Mouse (Mus musculus): Measurements from ENCODE around the gene Vhl. TPM values are rescaled to one million over a fixed set of nuclear protein-coding genes. Genes with fewer than 3 reads are reported as not detected.
A peak's percentile ranks its signal among the peaks of the same experiment; 100 is the strongest.

Vhl gene
- 48.7 and 53.0 TPM in 2 replicates for polyA plus RNA-seq (2014; fragmentation: Nextera tagmentation; extraction: Ambion mirVana)

GRCm38 (mm10) chr6:113623941-113624751, at the start of gene Vhl:
TSS of gene Vhl (plus strand) at chr6:113623959.
- no peaks in the 10 kb centered on the region for H3K9me3 ChIP-seq (ENCODE audit: control insufficient read depth, low read length)
- DNase-seq (ENCODE audit: low spot score) (peak; percentile 91), ATAC-seq (ENCODE audit: low read depth) (peak; percentile 86)
- peak within 1 kb of the TSS; percentile 88 for H3K9ac ChIP-seq (ENCODE audit: low read depth, low read length)
- no peaks in the 10 kb centered on the region for H3K27me3 ChIP-seq (replicated peaks; ENCODE audit: control insufficient read depth, insufficient read depth, low read length)
- WGBS = under 1% methylated on average over 30 of the region's 76 CpGs
- H3K27ac ChIP-seq (replicated peaks; ENCODE audit: low read depth, low read length) = peak within 1 kb of the TSS; percentile 90
- 0 out of 2 replicates have a peak, but pooled peaks cover 8% of the 10 kb centered on the region for H3K4me1 ChIP-seq (ENCODE audit: control insufficient read depth, insufficient read depth, low read length)
- peak within 1 kb of the TSS; percentile 78 for H3K4me3 ChIP-seq (ENCODE audit: low read depth, low read length)
- H3K4me2 ChIP-seq (ENCODE audit: low read depth, low read length) = peak within 1 kb of the TSS; percentile 72
- peaks cover 14% of the 10 kb centered on the region for H3K36me3 ChIP-seq (ENCODE audit: control insufficient read depth, insufficient read depth, low read length)

DNA sequence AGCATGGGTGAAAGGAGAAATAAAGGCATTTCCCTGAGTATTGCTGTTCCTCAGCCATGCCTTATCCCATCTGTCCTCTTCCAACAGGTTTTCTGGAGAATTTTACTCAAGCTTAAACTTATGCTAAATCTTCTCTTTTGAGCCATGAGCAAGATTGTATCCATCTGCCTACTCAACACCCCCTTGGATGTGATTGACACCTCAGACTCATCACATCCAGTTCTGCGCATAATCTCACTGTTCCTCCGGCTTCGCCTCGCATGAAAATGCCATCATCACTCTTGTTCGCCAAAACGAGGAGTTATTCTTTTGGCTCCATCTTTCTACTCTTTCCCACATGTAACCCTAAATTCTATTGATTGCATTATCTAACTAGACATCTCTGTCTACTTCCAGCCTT, 47.7 kb upstream of the Vhl start:
- Histone ChIP-seq H3K9ac (ENCODE audit: low read depth, low read length) (no peak overlapping the region), H3K4me1 (ENCODE audit: control insufficient read depth, insufficient read depth, low read length) (no peaks in the 10 kb centered on the region)

GRCm38 (mm10) chr6:113579306-113579705, 44.5 kb upstream of the Vhl start:
- H3K9ac ChIP-seq (ENCODE audit: low read depth, low read length) = no peak overlapping the region
- H3K4me3 ChIP-seq (ENCODE audit: low read depth, low read length) = no peak overlapping the region
- WGBS = 94% methylated on average over 3 of the region's 3 CpGs
- H3K36me3 ChIP-seq (ENCODE audit: control insufficient read depth, insufficient read depth, low read length) = 0 out of 2 replicates have a peak, but pooled peaks cover 12% of the 10 kb centered on the region
- H3K27me3 ChIP-seq (replicated peaks; ENCODE audit: control insufficient read depth, insufficient read depth, low read length) = no peaks in the 10 kb centered on the region
- H3K27ac ChIP-seq (replicated peaks; ENCODE audit: low read depth, low read length) = no peak overlapping the region
- no peak for DNase-seq (ENCODE audit: low spot score)
- H3K9me3 ChIP-seq (ENCODE audit: control insufficient read depth, low read length) = no peaks in the 10 kb centered on the region
- no peak for ATAC-seq (ENCODE audit: low read depth)
- H3K4me1 ChIP-seq (ENCODE audit: control insufficient read depth, insufficient read depth, low read length) = no peaks in the 10 kb centered on the region
- no peak overlapping the region for H3K4me2 ChIP-seq (ENCODE audit: low read depth, low read length)

More for the DNA sequence above, 47.7 kb upstream of the Vhl start:
- H3K36me3 ChIP-seq (ENCODE audit: control insufficient read depth, insufficient read depth, low read length) = 0 out of 2 replicates have a peak, but pooled peaks cover 3% of the 10 kb centered on the region
- H3K27me3 ChIP-seq (replicated peaks; ENCODE audit: control insufficient read depth, insufficient read depth, low read length) = no peaks in the 10 kb centered on the region
- no peak overlapping the region for H3K4me2 ChIP-seq (ENCODE audit: low read depth, low read length)
- DNase-seq (ENCODE audit: low spot score) = no peak
- ATAC-seq (ENCODE audit: low read depth) = no peak
- H3K9me3 ChIP-seq (ENCODE audit: control insufficient read depth, low read length) = no peaks in the 10 kb centered on the region
- no peak overlapping the region for H3K27ac ChIP-seq (replicated peaks; ENCODE audit: low read depth, low read length)
- H3K4me3 ChIP-seq (ENCODE audit: low read depth, low read length) = no peak overlapping the region
- WGBS = 98% methylated on average over 6 of the region's 6 CpGs

GRCm38 (mm10) chr6:113583023-113583422, 40.7 kb upstream of the Vhl start:
- 91% methylated on average over 4 of the region's 4 CpGs for WGBS
- Histone ChIP-seq H3K4me3 (ENCODE audit: low read depth, low read length) (no peak overlapping the region), H3K9me3 (ENCODE audit: control insufficient read depth, low read length) (no peaks in the 10 kb centered on the region), H3K27me3 (replicated peaks; ENCODE audit: control insufficient read depth, insufficient read depth, low read length) (no peaks in the 10 kb centered on the region), H3K9ac (ENCODE audit: low read depth, low read length) (no peak overlapping the region), H3K27ac (replicated peaks; ENCODE audit: low read depth, low read length) (no peak overlapping the region), H3K4me2 (ENCODE audit: low read depth, low read length) (no peak overlapping the region), H3K4me1 (ENCODE audit: control insufficient read depth, insufficient read depth, low read length) (no peaks in the 10 kb centered on the region), H3K36me3 (ENCODE audit: control insufficient read depth, insufficient read depth, low read length) (0 out of 2 replicates have a peak, but pooled peaks cover 17% of the 10 kb centered on the region)
- DNase-seq (ENCODE audit: low spot score) (no peak), ATAC-seq (ENCODE audit: low read depth) (no peak)

- Histone ChIP-seq H3K27ac (replicated peaks; ENCODE audit: low read depth, low read length) (no peak overlapping the region), H3K9ac (ENCODE audit: low read depth, low read length) (no peak overlapping the region), H3K27me3 (replicated peaks; ENCODE audit: control insufficient read depth, insufficient read depth, low read length) (no peaks in the 10 kb centered on the region), H3K9me3 (ENCODE audit: control insufficient read depth, low read length) (no peaks in the 10 kb centered on the region), H3K4me1 (ENCODE audit: control insufficient read depth, insufficient read depth, low read length) (no peaks in the 10 kb centered on the region), H3K4me2 (ENCODE audit: low read depth, low read length) (no peak overlapping the region), H3K36me3 (ENCODE audit: control insufficient read depth, insufficient read depth, low read length) (0 out of 2 replicates have a peak, but pooled peaks cover 17% of the 10 kb centered on the region), H3K4me3 (ENCODE audit: low read depth, low read length) (no peak overlapping the region)
- DNase-seq (ENCODE audit: low spot score) (no peak), ATAC-seq (ENCODE audit: low read depth) (no peak)
- 90% methylated on average over 5 of the region's 5 CpGs for WGBS
These were observed 38.7 kb upstream of the Vhl start for GRCm38 (mm10) chr6:113585065-113585464.

DNA sequence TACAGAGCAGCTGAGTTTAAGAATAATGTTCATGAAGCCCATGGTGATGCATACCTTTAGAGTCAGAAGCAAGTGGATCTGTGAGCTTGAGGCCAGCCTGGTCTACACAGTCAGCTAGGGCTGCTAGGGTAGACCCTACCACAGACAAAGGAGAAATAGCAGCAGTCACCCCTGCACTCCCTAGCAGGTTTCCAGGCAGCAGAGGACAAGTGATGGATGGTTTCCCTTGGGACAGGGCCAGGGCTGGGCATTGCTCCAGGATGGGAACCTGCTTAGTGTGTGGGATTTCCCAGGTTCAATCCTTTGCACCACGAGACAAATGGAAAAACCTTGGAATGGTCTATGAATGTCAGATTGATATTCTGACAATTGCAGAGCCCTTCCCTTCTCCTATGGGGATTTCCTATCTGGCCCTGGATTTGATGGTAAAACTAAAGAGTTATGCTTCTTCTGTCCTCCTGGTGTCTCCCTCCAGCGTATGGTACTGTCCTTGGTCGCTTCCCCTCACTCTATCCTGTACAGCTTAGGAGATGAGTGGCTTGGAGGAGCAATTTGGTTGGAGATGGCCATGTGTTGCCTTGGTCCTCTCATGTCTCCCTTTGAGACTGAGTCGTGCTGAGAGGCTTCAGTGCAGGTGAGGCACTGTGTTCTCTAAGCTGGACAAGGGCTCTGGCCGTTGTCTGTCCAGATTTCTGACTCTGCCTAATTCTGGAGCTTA, 37.1 kb upstream of the Vhl start:
- Histone ChIP-seq H3K27ac (replicated peaks; ENCODE audit: low read depth, low read length) (no peak overlapping the region), H3K9ac (ENCODE audit: low read depth, low read length) (no peak overlapping the region), H3K27me3 (replicated peaks; ENCODE audit: control insufficient read depth, insufficient read depth, low read length) (no peaks in the 10 kb centered on the region), H3K9me3 (ENCODE audit: control insufficient read depth, low read length) (no peaks in the 10 kb centered on the region), H3K4me3 (ENCODE audit: low read depth, low read length) (no peak overlapping the region), H3K4me2 (ENCODE audit: low read depth, low read length) (no peak overlapping the region), H3K4me1 (ENCODE audit: control insufficient read depth, insufficient read depth, low read length) (no peaks in the 10 kb centered on the region), H3K36me3 (ENCODE audit: control insufficient read depth, insufficient read depth, low read length) (0 out of 2 replicates have a peak, but pooled peaks cover 13% of the 10 kb centered on the region)
- no peak for ATAC-seq (ENCODE audit: low read depth)
- 73% methylated on average over 5 of the region's 5 CpGs for WGBS
- no peak for DNase-seq (ENCODE audit: low spot score)

GRCm38 (mm10) chr6:113592637-113593036, 31.1 kb upstream of the Vhl start:
- peak; percentile 13 for DNase-seq (ENCODE audit: low spot score)
- no peaks in the 10 kb centered on the region for H3K9me3 ChIP-seq (ENCODE audit: control insufficient read depth, low read length)
- no peak overlapping the region for H3K9ac ChIP-seq (ENCODE audit: low read depth, low read length)
- H3K4me3 ChIP-seq (ENCODE audit: low read depth, low read length) = no peak overlapping the region
- 89% methylated on average over 2 of the region's 2 CpGs for WGBS
- H3K27ac ChIP-seq (replicated peaks; ENCODE audit: low read depth, low read length) = no peak overlapping the region
- H3K4me2 ChIP-seq (ENCODE audit: low read depth, low read length) = no peak overlapping the region
- H3K4me1 ChIP-seq (ENCODE audit: control insufficient read depth, insufficient read depth, low read length) = no peaks in the 10 kb centered on the region
- H3K27me3 ChIP-seq (replicated peaks; ENCODE audit: control insufficient read depth, insufficient read depth, low read length) = no peaks in the 10 kb centered on the region
- no peaks in the 10 kb centered on the region for H3K36me3 ChIP-seq (ENCODE audit: control insufficient read depth, insufficient read depth, low read length)
- no peak for ATAC-seq (ENCODE audit: low read depth)

DNA sequence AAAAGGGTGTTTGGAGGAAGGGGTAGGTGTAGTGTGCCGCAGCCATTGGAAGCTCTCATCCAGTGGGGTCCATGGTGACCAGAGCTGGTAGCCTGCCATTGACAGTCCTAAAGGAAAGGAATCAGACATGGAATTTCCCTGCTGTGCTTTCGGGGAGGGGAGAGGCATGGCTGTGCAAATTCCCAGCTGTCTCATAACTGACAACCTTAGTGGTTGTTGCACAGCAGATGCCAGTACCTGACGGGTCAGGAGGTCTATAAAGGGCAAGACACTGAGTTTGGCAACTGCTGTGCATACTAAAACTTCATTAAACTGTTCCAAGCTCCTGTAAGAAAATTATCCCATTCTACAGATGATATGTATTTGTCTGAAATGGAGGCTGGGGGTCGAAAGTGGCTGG, 25.8 kb upstream of the Vhl start:
- no peak overlapping the region for H3K27ac ChIP-seq (replicated peaks; ENCODE audit: low read depth, low read length)
- ATAC-seq (ENCODE audit: low read depth) (no peak), DNase-seq (ENCODE audit: low spot score) (no peak)
- WGBS = 83% methylated on average over 4 of the region's 4 CpGs
- no peak overlapping the region for H3K4me2 ChIP-seq (ENCODE audit: low read depth, low read length)
- no peak overlapping the region for H3K4me3 ChIP-seq (ENCODE audit: low read depth, low read length)
- H3K27me3 ChIP-seq (replicated peaks; ENCODE audit: control insufficient read depth, insufficient read depth, low read length) = no peaks in the 10 kb centered on the region
- H3K36me3 ChIP-seq (ENCODE audit: control insufficient read depth, insufficient read depth, low read length) = no peaks in the 10 kb centered on the region
- H3K4me1 ChIP-seq (ENCODE audit: control insufficient read depth, insufficient read depth, low read length) = no peaks in the 10 kb centered on the region
- no peak overlapping the region for H3K9ac ChIP-seq (ENCODE audit: low read depth, low read length)
- H3K9me3 ChIP-seq (ENCODE audit: control insufficient read depth, low read length) = no peaks in the 10 kb centered on the region

All from embryonic facial prominence, embryonic 14.5 days (tissue).